Mouse (Mus musculus): Measurements from ENCODE around the gene Zfp142.

DNA sequence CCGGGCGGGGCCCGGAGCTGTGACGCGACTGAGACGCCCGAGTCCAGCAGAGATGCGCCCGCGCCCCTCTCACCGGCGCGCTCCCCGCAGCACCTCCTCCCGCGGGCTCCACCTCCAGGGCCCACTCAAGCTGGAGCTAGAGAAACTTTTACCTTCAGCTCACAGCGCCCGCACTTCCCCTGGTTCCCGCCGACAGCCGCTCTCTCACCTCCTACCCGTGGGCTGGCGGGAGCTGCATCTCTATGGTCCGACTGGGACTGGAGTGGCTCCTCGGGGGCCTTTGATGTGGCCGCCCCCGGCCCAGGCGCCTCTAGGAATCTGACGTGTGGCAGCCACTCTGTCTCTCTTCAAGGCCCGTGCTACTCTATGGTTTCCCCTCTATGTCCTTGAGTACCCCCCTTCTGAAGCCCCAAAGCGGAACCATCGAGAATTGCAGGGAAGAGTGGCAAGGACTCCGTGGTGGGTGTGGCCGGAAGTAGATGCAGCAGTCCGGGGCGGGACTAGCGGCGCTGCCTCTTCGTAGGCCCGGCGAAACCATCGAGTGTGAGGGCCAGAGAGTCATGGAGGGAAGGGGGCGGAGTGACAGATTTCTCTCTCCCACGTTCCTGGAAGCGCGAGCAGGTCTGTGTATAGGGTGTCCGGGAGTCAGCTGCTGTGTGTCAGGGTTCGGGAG, at the start of gene Zfp142, which contains the start of gene Bcs1l:
- TF ChIP-seq CTCF (IDR thresholded peaks at IDR 0.05; ENCODE audit: control insufficient read depth, insufficient read depth, insufficient read length) (no peak), FOSL1 (IDR thresholded peaks at IDR 0.05; ENCODE audit: insufficient read depth, low read length, poor library complexity, severe bottlenecking) (no peak), USF1 (IDR thresholded peaks at IDR 0.05; ENCODE audit: low read depth) (no peak), MYOG (IDR thresholded peaks at IDR 0.05; ENCODE audit: control insufficient read depth, extremely low read depth, insufficient read length) (no peak), MAX (IDR thresholded peaks at IDR 0.05) (peak; percentile 65)
